Mouse (Mus musculus): ENCODE results near the gene Dpep3.

Dpep3 gene

DNA sequence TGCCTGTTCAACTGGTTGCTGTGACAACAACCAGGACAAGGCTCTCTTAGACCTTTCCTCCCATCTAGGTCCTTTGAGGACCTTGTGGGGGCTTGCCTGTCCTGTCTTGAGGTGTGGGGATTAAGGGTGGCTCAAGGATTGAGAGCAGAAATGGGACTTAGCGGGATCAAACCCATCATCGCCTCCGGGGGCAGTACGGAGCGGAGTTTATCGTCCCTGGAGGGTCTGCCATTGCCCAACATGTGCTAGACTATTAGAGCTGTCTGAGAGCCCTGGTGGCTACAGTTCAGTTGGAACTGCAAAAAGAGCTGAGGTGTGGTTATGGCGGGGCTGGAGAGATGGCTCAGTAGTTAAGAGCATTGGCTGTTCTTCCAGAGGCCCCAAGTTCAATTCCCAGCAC is 3.9 kb downstream of the Dpep3 start:
- no peak for DNase-seq (ENCODE audit: low spot score)

- DNase-seq (ENCODE audit: low spot score) = no peak
Observed at GRCm38 (mm10) chr8:105971019-105971720, 8.1 kb downstream of the Dpep3 start.

DNA sequence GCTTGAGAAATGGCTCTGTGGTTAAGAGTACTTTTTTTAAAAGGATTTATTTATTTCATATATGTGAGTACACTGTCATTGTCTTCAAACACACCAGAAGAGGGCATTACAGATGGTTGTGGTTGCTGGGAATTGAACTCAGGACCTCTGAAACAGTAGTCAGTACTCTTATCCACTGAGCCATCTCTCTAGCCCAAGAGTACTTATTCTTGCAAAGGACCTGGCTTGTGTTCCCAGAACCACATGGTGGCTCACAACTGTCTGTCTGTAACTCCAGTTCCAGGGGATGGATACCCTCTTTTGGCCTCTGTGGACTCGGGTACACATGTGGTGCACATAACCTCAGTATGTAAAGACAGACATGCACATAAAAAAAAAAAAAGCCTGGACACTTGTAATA is 9.9 kb downstream of the Dpep3 start:
- DNase-seq (ENCODE audit: low spot score) = no peak

DNA sequence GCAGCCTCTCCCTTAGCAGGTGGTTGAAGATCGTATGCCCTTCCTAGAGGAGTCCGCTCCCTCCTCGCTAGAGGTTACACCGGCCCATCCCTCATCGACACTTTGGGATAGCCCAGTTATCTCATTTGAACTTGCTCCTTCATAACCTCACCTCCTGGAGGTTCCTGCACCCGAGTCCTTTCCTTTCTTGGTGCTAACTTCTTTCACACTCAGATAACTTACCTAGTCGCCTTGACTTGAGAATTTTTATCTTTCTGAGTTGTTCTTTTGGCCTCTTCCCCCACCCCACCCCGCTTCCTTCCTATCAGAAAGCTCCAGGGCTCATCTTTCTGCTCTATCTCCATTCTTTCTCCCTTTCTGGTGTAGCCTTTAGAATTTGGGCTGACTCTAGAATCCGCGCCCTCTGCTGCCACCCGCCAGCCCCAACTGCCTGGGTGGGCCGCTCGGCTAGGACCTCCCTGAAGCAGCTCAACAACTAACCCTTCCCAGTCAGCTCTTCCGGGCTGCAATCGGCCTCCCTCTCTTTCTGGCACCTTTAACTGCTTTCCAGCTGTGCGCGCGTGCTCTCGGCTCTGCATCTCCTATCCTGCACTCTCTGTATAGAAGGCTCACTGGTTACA is 12.4 kb downstream of the Dpep3 start:
- DNase-seq (ENCODE audit: low spot score) = no peak

GRCm38 (mm10) chr8:105965905-105966341 is 13.3 kb downstream of the Dpep3 start, which contains the start of gene Slc12a4:
Gene Slc12a4, minus strand, starts transcription at chr8:105966097.
- DNase-seq (ENCODE audit: low spot score) = peak; percentile 72

DNA sequence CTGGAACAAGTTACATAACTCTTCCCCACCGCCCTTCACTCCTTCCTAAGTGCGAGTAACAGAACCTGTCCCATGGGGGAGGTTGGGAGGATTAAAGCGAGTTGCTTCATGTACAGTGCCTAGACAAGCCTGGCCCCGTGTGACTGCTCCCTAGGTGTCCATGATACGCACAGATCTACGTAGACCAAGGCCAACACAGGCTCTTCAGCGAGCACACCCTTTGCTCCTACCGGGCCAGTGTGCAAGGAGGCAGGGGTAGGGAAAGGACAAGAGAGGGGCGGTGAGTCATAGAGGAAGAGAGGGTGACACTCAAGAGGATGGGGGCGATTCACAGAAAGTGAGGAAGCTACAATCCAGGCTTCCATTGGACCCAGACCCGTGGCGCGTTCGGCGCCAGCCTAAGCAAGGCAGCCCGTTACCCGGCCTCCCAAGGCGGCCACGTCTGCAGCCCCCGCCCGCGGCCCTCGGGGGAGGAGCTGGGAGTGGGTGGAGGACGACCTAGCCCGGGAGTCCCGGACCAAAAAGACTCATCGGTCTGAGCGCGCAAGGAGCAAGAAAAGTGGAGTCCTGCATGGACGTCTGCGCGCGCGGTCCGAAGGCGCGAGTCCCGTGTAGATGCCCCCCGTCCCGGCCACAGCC is 13.8 kb downstream of the Dpep3 start:
- peak; percentile 48 for DNase-seq (ENCODE audit: low spot score)

DNA sequence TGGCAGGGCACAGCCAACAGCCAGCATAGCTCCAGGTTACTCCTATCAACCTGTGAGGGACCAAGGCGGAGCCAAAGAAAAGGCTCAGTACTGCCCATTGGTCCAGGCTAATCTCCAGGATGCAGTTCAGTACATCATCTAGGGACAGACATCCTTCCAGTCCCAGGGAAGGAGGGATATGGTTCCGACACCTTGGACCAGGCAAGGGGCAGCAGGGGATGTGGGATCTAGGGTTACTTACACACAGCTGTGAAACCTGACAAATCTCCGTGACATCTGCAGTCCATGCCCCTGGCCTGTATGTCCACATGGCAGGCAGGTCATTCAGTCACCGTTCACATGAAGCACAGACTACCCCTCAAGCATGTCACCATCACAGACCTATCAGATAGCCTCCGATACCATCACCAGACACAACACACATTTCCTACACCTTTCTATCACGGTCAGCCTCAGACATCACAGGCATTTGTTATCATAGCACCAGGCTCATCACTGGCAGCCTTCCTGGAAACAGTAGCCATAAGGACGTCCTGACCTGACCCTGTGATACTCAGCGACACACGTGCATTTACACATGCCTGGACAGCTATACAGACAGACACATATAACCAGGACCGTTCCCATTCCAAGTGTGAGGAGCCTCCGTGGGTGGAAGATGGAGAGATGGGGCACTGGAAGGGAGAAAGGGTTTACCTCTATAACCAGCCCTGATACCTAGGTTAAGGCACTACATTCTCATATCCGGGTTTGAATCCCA is 14.5 kb downstream of the Dpep3 start:
- no peak for DNase-seq (ENCODE audit: low spot score)

GRCm38 (mm10) chr8:105961536-105961935 is 17.7 kb downstream of the Dpep3 start:
- no peak for DNase-seq (ENCODE audit: low spot score)

DNA sequence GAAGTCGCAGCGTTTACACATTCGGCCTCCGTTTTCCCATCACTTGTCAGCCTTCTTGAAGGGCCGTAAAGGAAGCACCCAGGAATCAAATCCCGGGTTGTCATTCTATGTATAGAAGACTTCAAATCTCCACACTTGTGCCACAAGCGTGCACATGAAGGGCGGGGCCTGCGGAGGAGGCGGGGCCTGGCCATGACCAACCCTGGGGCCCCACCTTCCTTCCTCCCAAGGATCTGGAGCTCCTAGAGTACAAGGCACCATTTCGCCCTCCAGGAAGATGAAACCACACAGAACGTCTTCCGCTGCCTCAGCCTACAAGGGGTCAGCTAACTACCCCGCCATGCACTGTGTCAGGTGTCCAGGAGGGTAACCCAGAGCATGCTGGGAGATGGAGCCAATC is 18.1 kb downstream of the Dpep3 start:
- DNase-seq (ENCODE audit: low spot score) = no peak

DNA sequence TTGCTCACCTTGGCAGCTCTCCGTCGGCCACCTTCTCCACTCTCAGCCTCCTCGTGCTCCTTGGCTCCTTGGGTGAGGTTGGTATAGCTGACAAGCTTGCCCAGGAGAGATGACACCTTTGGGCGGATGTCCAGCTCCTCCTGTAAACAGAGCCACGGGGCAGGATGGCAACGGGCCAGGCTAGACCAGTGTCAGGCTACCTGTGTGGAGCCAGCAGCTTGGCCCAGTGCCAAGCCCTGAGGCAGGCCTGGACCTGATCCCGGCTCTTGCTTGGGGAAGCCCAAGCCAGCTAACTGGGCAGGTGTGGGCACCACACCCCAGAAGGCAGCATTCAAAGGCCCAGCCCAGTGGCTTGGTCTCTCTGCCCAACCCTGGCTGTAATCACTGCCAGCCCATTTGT is 19.9 kb downstream of the Dpep3 start:
- DNase-seq (ENCODE audit: low spot score) = peak; percentile 76

DNA sequence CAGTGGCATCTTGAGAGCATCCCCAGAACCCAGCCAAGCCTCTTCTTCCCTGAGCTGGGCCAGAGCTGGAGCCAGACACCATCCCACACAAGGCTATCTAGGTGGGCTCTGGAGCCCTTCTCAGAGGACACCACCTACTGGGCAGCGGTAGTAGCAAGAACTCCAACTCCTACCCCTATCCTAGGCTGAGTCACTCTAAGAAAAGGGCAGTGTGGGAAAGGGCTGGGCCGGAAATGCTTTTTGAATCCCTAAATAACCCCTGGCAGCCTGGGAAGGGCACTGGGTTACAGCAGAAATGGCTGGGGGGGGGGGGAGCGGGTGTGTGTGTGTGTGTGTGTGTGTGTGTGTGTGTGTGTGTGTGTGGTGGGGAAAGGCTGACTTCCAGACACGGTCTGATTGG is 21.4 kb downstream of the Dpep3 start:
- no peak for DNase-seq (ENCODE audit: low spot score)

GRCm38 (mm10) chr8:105956556-105956955 is 22.7 kb downstream of the Dpep3 start:
- no peak for DNase-seq (ENCODE audit: low spot score)

GRCm38 (mm10) chr8:105951057-105951659 is 28.1 kb downstream of the Dpep3 start:
- no peak for DNase-seq (ENCODE audit: low spot score)

DNA sequence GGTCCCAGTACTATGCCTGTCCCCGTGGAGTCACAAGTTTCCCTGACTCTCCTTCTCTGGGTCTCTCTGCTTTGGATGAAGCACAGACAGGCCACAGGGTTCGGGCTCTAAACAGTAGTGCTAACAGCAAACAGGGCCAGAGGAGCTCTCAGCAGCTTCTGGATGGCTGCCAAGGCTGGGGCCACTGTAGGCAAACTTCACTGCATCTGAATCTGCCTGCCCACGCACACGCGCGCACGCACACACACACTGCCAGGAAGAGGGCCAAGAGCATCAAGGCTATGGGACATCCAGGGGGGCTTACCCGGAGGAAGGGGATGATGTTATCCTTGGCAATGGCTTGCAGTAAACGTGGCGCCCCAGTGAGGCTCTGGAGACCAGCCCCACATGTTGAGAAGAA is 29.9 kb downstream of the Dpep3 start:
- no peak for DNase-seq (ENCODE audit: low spot score)

GRCm38 (mm10) chr8:105943321-105943739 is 35.9 kb downstream of the Dpep3 start, which contains the start of gene Lcat:
Gene Lcat, minus strand, starts transcription at chr8:105943382.
- DNase-seq (ENCODE audit: low spot score) = no peak

DNA sequence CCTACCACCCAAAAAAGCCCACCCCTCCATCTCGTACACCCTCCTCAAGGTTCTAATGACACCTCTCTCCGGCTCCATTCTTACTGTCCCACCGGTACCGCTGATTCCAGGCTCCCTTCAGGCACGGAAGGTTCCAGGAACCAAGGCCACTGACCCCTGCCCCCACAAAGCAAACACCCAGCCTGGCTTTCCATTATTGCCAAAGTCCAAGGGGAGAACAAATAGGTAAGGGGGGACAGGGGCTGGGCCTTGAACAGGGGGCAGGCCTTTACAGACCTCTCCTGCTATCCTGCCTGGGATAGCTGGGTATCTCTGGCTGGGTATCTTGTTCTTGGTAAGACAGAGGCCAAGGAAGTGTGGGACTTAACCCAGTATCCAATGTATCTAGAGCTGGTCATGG is 36.7 kb downstream of the Dpep3 start:
- DNase-seq (ENCODE audit: low spot score) = no peak

DNA sequence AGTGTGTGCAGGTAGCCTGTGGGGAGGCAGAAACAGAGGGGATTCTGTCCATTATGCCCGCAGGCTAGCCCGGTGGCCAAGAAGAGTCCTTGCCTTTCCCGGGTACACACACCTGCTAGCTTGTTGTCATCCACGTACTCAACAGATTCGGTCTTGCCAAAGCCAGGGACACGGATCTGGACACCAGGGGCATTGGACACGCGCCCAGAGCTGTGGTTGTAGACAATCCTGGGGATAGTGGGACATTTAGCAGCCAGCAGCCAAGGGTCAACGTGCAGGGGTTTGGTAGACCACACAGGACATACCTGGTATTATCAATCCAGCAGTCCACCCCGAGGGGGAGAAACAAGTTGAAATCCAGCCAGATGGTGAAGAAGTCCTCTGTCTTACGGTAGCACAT is 37.2 kb downstream of the Dpep3 start:
- DNase-seq (ENCODE audit: low spot score) = no peak

GRCm38 (mm10) chr8:105938306-105938669 is 40.9 kb downstream of the Dpep3 start, which contains the start of gene Psmb10:
Gene Psmb10, minus strand, starts transcription at chr8:105938444.
- DNase-seq (ENCODE audit: low spot score) = no peak

- DNase-seq (ENCODE audit: low spot score) = peak; percentile 40
Observed at GRCm38 (mm10) chr8:105937496-105938305, 41.5 kb downstream of the Dpep3 start.

DNA sequence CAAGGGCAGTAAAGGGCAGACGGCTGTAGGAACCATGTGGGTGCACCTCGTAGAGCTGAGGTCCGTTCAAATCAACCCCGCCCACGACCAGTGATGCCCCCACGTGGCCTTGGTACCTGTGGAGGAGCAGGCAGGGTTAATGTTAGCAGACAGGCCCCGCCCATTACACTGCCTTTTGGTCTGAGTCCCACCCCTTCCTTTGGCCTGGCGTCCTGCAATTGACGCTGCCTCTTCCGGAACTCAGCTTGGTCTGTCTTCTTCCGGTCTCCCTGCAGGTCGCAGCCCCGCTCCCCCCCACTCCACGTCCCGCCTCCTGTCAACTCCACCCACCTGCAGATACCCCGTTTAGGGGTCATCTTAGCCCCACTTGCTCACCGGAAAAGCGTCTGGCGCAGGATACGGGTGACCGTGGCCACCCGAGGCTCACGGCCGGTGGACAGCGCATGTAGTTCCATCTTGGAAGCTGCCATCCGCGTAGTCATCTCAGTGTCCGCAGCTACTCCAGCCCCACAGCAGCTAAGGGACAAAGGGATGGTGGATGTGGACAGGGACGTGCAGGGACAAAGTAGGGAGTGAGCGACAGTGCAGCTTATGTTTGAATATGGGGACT is 42.3 kb downstream of the Dpep3 start:
- DNase-seq (ENCODE audit: low spot score) = peak; percentile 75

Data from urinary bladder, postnatal 25 days (tissue).